Mouse (Mus musculus) G1E (cell line): ENCODE measurements at regions not wholly inside any gene's neighbourhood (a gene's known extent, or its start where the extent isn't known, plus 50 kb on each side); places are given as distances from the start of the nearest gene placed in this dataset.

Experiments used
- ATAC-seq: 2 replicates; pipeline ENCODE4 v1.8.0; 2016; ENCODE audit warnings: mild to moderate bottlenecking; ENCODE audit not compliant: insufficient number of reproducible peaks, poor library complexity, low FRiP score, severe bottlenecking; ENCODE audit errors: extremely low read depth
- DNase-seq: peaks from one replicate; pipeline ENCODE4 v3.0.0; 2012; ENCODE audit warnings: low spot score
- H3K27me3 ChIP-seq: 2 replicates; pipeline ENCODE4 v1.6.1; 2012; ENCODE audit warnings: mild to moderate bottlenecking, low read length, inconsistent platforms; ENCODE audit not compliant: insufficient read depth
- H3K36me3 ChIP-seq: replicated peaks from 2 replicates; pipeline ENCODE3; 2012; ENCODE audit warnings: mild to moderate bottlenecking, inconsistent platforms
- H3K4me1 ChIP-seq: 2 replicates; pipeline ENCODE4 v1.6.1; 2012; ENCODE audit warnings: low read depth, low read length, inconsistent platforms, mixed read lengths; ENCODE audit not compliant: insufficient read depth
- H3K4me3 ChIP-seq: 2 replicates; pipeline ENCODE4 v1.5.1; 2012; ENCODE audit warnings: low read depth, mild to moderate bottlenecking, inconsistent platforms, low read length, moderate library complexity, mixed read lengths
- H3K9me3 ChIP-seq: replicated peaks from 2 replicates; pipeline ENCODE4 v1.6.1; 2012; ENCODE audit warnings: inconsistent platforms
- CTCF ChIP-seq: IDR thresholded peaks from 2 replicates; pipeline ENCODE4 v1.5.1; 2012; ENCODE audit warnings: low read depth, low read length, inconsistent platforms, mixed read lengths
- GATA1 ChIP-seq: IDR thresholded peaks from 2 replicates; pipeline ENCODE4 v1.6.1; 2012; ENCODE audit warnings: borderline replicate concordance, low read length, inconsistent platforms, mixed read lengths
- GATA2 ChIP-seq: IDR thresholded peaks from 2 replicates; pipeline ENCODE4 v1.6.1; 2012; ENCODE audit warnings: low read depth, low read length, inconsistent platforms, borderline replicate concordance
- POLR2AphosphoS5 ChIP-seq: IDR thresholded peaks from 2 replicates; pipeline ENCODE4 v1.6.1; 2012; ENCODE audit warnings: low read depth, low read length, inconsistent platforms; ENCODE audit not compliant: insufficient replicate concordance
- TAL1 ChIP-seq: conservative IDR thresholded peaks from 2 replicates; pipeline ENCODE4 v1.6.1; 2012; ENCODE audit warnings: low read depth, low read length, inconsistent platforms, mixed read lengths

GRCm38 (mm10) chr4:54084747-54085146 lies 258.9 kb downstream of the Tmem38b start:
- DNase-seq (no peak), ATAC-seq (no peak)
- Histone ChIP-seq H3K9me3 (peaks cover 5% of the 10 kb centered on the region), H3K4me3 (no peak overlapping the region), H3K36me3 (no peaks in the 10 kb centered on the region), H3K4me1 (no peaks in the 10 kb centered on the region), H3K27me3 (no peaks in the 10 kb centered on the region)
- TF ChIP-seq CTCF (no peak), TAL1 (no peak), GATA2 (no peak), POLR2AphosphoS5 (no peak), GATA1 (no peak)

- no peak for TF ChIP-seq GATA1
- TF ChIP-seq GATA2, result no peak
- TF ChIP-seq POLR2AphosphoS5, result no peak
- no peak for TF ChIP-seq TAL1
- no peak for TF ChIP-seq CTCF
- no peak overlapping the region for H3K4me3 ChIP-seq
- ATAC-seq (no peak), DNase-seq (no peak)
- no peaks in the 10 kb centered on the region; the same call in 1 of the 2 replicates for H3K9me3 ChIP-seq
- H3K36me3 ChIP-seq, result no peaks in the 10 kb centered on the region
- H3K4me1 ChIP-seq, result no peaks in the 10 kb centered on the region
- no peaks in the 10 kb centered on the region for H3K27me3 ChIP-seq
These were observed 268.6 kb downstream of the Tmem38b start for GRCm38 (mm10) chr4:54094285-54094997.

- H3K9me3 ChIP-seq, result no peaks in the 10 kb centered on the region; the same call in 1 of the 2 replicates
- no peak for ATAC-seq
These were observed 269.5 kb downstream of the Tmem38b start for GRCm38 (mm10) chr4:54095200-54095930.

GRCm38 (mm10) chr4:54097543-54097942 lies 271.7 kb downstream of the Tmem38b start:
- no peak for DNase-seq
- H3K27me3 ChIP-seq, result no peaks in the 10 kb centered on the region
- ATAC-seq, result no peak
- H3K4me3 ChIP-seq, result no peak overlapping the region
- no peak for TF ChIP-seq TAL1
- no peak for TF ChIP-seq GATA2
- TF ChIP-seq GATA1, result no peak
- TF ChIP-seq POLR2AphosphoS5, result no peak
- TF ChIP-seq CTCF, result no peak
- H3K36me3 ChIP-seq, result no peaks in the 10 kb centered on the region
- no peaks in the 10 kb centered on the region for H3K4me1 ChIP-seq
- H3K9me3 ChIP-seq, result peaks cover 2% of the 10 kb centered on the region; the same call in 1 of the 2 replicates

More at GRCm38 (mm10) chr4:54095200-54095930, 269.5 kb downstream of the Tmem38b start:
- H3K27me3 ChIP-seq, result no peaks in the 10 kb centered on the region
- TF ChIP-seq TAL1 (no peak), GATA1 (no peak), CTCF (no peak), GATA2 (no peak), POLR2AphosphoS5 (no peak)
- H3K4me1 ChIP-seq, result no peaks in the 10 kb centered on the region
- DNase-seq, result no peak
- no peak overlapping the region for H3K4me3 ChIP-seq
- H3K36me3 ChIP-seq, result no peaks in the 10 kb centered on the region

- ATAC-seq, result no peak
These were observed 274.4 kb downstream of the Tmem38b start for GRCm38 (mm10) chr4:54100282-54100681.

GRCm38 (mm10) chr4:54106976-54107375 lies 281.1 kb downstream of the Tmem38b start:
- Histone ChIP-seq H3K36me3 (no peaks in the 10 kb centered on the region), H3K4me1 (no peaks in the 10 kb centered on the region), H3K9me3 (peaks cover 15% of the 10 kb centered on the region), H3K27me3 (no peaks in the 10 kb centered on the region), H3K4me3 (no peak overlapping the region)
- no peak for ATAC-seq
- TF ChIP-seq GATA1, result no peak
- TF ChIP-seq POLR2AphosphoS5, result no peak
- TF ChIP-seq CTCF, result no peak
- TF ChIP-seq TAL1, result no peak
- no peak for TF ChIP-seq GATA2
- no peak for DNase-seq

More at GRCm38 (mm10) chr4:54100282-54100681, 274.4 kb downstream of the Tmem38b start:
- Histone ChIP-seq H3K9me3 (peaks cover 5% of the 10 kb centered on the region), H3K4me3 (no peak overlapping the region), H3K4me1 (no peaks in the 10 kb centered on the region), H3K27me3 (no peaks in the 10 kb centered on the region), H3K36me3 (no peaks in the 10 kb centered on the region)
- TF ChIP-seq GATA2 (no peak), TAL1 (no peak), GATA1 (no peak)
- DNase-seq, result no peak
